Mouse (Mus musculus): Measurements from ENCODE around the gene Sbp. TPM values are rescaled to one million over a fixed set of nuclear protein-coding genes. Genes with fewer than 3 reads are reported as not detected.

The Sbp gene
- polyA plus RNA-seq, 1 experiment from 2014 or later = 0.21 TPM

- H3K4me1 ChIP-seq = peaks cover 6% of the 10 kb centered on the region; the same call in 1 of the 2 replicates
- no peaks in the 10 kb centered on the region for H3K9me3 ChIP-seq
- H3K27ac ChIP-seq = no peak overlapping the region
- H3K27me3 ChIP-seq (ENCODE audit: insufficient read depth, poor library complexity, severe bottlenecking) = no peaks in the 10 kb centered on the region
- DNase-seq (ENCODE audit: low spot score) = no peak
- no peaks in the 10 kb centered on the region for H3K36me3 ChIP-seq
- 78% methylated on average over 10 of the region's 10 CpGs for WGBS
- no peak overlapping the region for H3K4me3 ChIP-seq
Observed at GRCm38 (mm10) chr17:23966658-23967401, 25.4 kb downstream of the Sbp start.

DNA sequence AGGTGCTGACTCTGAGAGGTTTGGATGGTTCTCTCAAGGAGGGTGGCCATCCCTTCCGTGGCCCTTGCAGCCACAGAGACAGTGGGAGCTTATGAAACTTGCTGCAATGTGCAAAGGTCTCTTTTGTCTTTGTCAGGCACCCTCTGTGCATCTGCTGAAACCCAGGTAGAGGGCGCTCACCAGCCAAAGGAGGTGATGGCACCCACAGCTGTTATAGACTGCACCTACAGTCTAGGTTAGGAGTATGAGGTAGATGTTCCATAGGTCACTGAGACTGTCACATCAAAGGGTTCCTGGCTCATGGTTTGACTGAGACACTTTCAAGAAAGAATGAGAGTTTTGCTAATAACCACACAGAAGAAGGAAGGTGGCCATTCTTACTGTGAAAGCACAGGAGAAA lies 27.3 kb downstream of the Sbp start:
- no peak for DNase-seq (ENCODE audit: low spot score)
- Histone ChIP-seq H3K9me3 (no peaks in the 10 kb centered on the region), H3K36me3 (no peaks in the 10 kb centered on the region), H3K4me1 (peaks cover 6% of the 10 kb centered on the region; the same call in 1 of the 2 replicates), H3K27me3 (ENCODE audit: insufficient read depth, poor library complexity, severe bottlenecking) (no peaks in the 10 kb centered on the region), H3K27ac (no peak overlapping the region), H3K4me3 (no peak overlapping the region)
- WGBS = 49% methylated on average over 2 of the region's 2 CpGs

GRCm38 (mm10) chr17:23969231-23969630 lies 27.8 kb downstream of the Sbp start:
- Histone ChIP-seq H3K9me3 (no peaks in the 10 kb centered on the region), H3K4me3 (no peak overlapping the region), H3K4me1 (peaks cover 6% of the 10 kb centered on the region; the same call in 1 of the 2 replicates), H3K27ac (no peak overlapping the region), H3K27me3 (ENCODE audit: insufficient read depth, poor library complexity, severe bottlenecking) (no peaks in the 10 kb centered on the region), H3K36me3 (no peaks in the 10 kb centered on the region)
- WGBS = 0% methylated on average over 1 of the region's 1 CpGs
- DNase-seq (ENCODE audit: low spot score) = no peak

- Histone ChIP-seq H3K27me3 (ENCODE audit: insufficient read depth, poor library complexity, severe bottlenecking) (no peaks in the 10 kb centered on the region), H3K36me3 (no peaks in the 10 kb centered on the region), H3K27ac (no peak overlapping the region), H3K4me3 (no peak overlapping the region), H3K9me3 (no peaks in the 10 kb centered on the region), H3K4me1 (no peaks in the 10 kb centered on the region)
- no peak for DNase-seq (ENCODE audit: low spot score)
- 84% methylated on average over 9 of the region's 9 CpGs for WGBS
Observed at GRCm38 (mm10) chr17:23971315-23971714, 29.8 kb downstream of the Sbp start.

DNA sequence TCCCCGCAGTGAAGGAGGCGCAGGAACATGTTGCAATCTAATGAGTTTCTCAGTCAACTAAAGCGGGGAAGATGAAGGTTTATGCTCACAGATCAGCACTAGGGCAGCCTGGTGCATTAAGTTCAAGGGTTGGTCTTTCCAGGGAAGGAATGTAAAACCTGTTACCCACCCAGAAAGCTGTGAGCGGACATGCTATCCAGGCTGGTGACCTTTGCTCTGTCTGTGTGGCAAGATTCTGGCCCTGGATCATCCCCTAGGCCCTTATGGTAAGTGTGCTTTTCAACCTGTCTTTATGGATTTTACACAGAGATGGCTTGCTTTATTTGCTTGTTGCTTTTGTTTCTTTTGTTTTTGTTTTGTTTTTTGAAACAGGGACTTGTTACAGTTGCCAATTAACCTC lies 35.2 kb downstream of the Sbp start:
- Histone ChIP-seq H3K9me3 (no peaks in the 10 kb centered on the region), H3K27ac (no peak overlapping the region), H3K36me3 (no peaks in the 10 kb centered on the region), H3K4me1 (no peaks in the 10 kb centered on the region), H3K27me3 (ENCODE audit: insufficient read depth, poor library complexity, severe bottlenecking) (no peaks in the 10 kb centered on the region), H3K4me3 (no peak overlapping the region)
- DNase-seq (ENCODE audit: low spot score) = no peak
- 80% methylated on average over 4 of the region's 4 CpGs for WGBS

- Histone ChIP-seq H3K9me3 (no peaks in the 10 kb centered on the region), H3K36me3 (no peaks in the 10 kb centered on the region), H3K4me1 (no peaks in the 10 kb centered on the region), H3K27ac (no peak overlapping the region), H3K4me3 (no peak overlapping the region), H3K27me3 (ENCODE audit: insufficient read depth, poor library complexity, severe bottlenecking) (no peaks in the 10 kb centered on the region)
- no peak for DNase-seq (ENCODE audit: low spot score)
- WGBS = 58% methylated on average over 3 of the region's 3 CpGs
Observed at GRCm38 (mm10) chr17:23979471-23979870, 38.0 kb downstream of the Sbp start.

- H3K27ac ChIP-seq = no peak within 1 kb of the TSS
- DNase-seq (ENCODE audit: low spot score) = no peak
- H3K4me3 ChIP-seq = no peak within 1 kb of the TSS
- no peaks in the 10 kb centered on the region for H3K4me1 ChIP-seq
- no peaks in the 10 kb centered on the region for H3K36me3 ChIP-seq
- no peaks in the 10 kb centered on the region; the same call in 1 of the 2 replicates for H3K27me3 ChIP-seq (ENCODE audit: insufficient read depth, poor library complexity, severe bottlenecking)
- WGBS = 70% methylated on average over 10 of the region's 10 CpGs
- no peaks in the 10 kb centered on the region for H3K9me3 ChIP-seq
Observed at GRCm38 (mm10) chr17:23980297-23980909, 38.9 kb downstream of the Sbp start, which contains the start of gene Prss30. TSS of gene Prss30 (minus strand) at chr17:23980566.

DNA sequence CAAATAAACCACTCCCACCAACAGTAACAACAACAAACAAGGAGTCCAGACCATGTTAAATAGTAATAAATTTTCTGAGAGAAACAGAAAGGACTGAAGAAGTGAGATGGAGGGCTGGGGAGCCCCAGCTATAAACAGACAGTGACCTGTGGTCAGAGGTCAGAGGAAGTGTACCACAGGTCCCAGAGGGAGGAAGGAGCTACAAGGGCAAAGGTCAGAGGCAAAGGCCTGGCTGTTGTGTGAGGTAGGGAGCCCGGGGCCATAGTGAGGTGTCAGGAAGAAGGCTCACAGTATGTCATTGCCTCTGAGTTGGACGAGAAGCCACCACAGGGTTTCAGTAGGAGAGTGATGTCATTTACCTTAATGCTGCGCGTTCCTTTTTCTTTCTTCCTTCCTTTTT lies 41.4 kb downstream of the Sbp start:
- Histone ChIP-seq H3K4me1 (no peaks in the 10 kb centered on the region), H3K4me3 (no peak overlapping the region), H3K27me3 (ENCODE audit: insufficient read depth, poor library complexity, severe bottlenecking) (peaks cover 2% of the 10 kb centered on the region; the same call in 1 of the 2 replicates), H3K9me3 (no peaks in the 10 kb centered on the region), H3K36me3 (no peaks in the 10 kb centered on the region), H3K27ac (no peak overlapping the region)
- DNase-seq (ENCODE audit: low spot score) = no peak
- WGBS = 57% methylated on average over 4 of the region's 4 CpGs

DNA sequence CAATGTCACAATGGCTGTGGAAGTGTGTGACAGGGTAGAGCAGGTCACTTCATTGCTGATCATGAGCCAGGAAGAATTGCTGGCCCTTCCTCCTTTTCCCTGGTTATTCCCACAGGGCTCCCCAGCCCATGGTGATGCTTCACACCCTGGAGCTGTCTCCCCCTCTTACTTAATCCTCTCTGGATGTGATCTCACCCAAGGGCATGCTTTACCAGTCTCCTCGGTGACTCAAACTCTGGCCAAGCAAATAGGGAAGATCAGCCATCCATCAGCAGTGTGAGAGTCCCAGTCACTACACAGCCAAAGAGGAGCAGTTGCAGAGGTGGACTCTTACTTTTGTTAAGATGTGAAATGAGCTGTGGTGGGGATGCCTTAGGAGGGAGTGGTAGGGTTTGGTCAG lies 43.5 kb downstream of the Sbp start:
- H3K27me3 ChIP-seq (ENCODE audit: insufficient read depth, poor library complexity, severe bottlenecking) = peaks cover 4% of the 10 kb centered on the region; the same call in 1 of the 2 replicates
- no peaks in the 10 kb centered on the region for H3K9me3 ChIP-seq
- H3K4me3 ChIP-seq = no peak overlapping the region
- no peak overlapping the region for H3K27ac ChIP-seq
- 77% methylated on average over 1 of the region's 1 CpGs for WGBS
- no peaks in the 10 kb centered on the region for H3K36me3 ChIP-seq
- DNase-seq (ENCODE audit: low spot score) = no peak
- H3K4me1 ChIP-seq = no peaks in the 10 kb centered on the region

- H3K4me3 ChIP-seq = no peak overlapping the region
- peaks cover 21% of the 10 kb centered on the region for H3K27me3 ChIP-seq (ENCODE audit: insufficient read depth, poor library complexity, severe bottlenecking)
- no peaks in the 10 kb centered on the region for H3K9me3 ChIP-seq
- no peak for DNase-seq (ENCODE audit: low spot score)
- H3K27ac ChIP-seq = no peak overlapping the region
- H3K4me1 ChIP-seq = peaks cover 13% of the 10 kb centered on the region; the same call in 1 of the 2 replicates
- WGBS = 37% methylated on average over 2 of the region's 2 CpGs
- H3K36me3 ChIP-seq = no peaks in the 10 kb centered on the region
Observed at GRCm38 (mm10) chr17:23989802-23990201, 48.3 kb downstream of the Sbp start.

GRCm38 (mm10) chr17:23992789-23993553 lies 51.5 kb downstream of the Sbp start:
- WGBS = 66% methylated on average over 9 of the region's 9 CpGs
- Histone ChIP-seq H3K36me3 (no peaks in the 10 kb centered on the region), H3K4me3 (peak overlapping the region; percentile 37), H3K27ac (peak overlapping the region; percentile 62; the same call in 1 of the 2 replicates), H3K9me3 (no peaks in the 10 kb centered on the region), H3K27me3 (ENCODE audit: insufficient read depth, poor library complexity, severe bottlenecking) (peaks cover 42% of the 10 kb centered on the region), H3K4me1 (peaks cover 22% of the 10 kb centered on the region)
- DNase-seq (ENCODE audit: low spot score) = no peak

DNA sequence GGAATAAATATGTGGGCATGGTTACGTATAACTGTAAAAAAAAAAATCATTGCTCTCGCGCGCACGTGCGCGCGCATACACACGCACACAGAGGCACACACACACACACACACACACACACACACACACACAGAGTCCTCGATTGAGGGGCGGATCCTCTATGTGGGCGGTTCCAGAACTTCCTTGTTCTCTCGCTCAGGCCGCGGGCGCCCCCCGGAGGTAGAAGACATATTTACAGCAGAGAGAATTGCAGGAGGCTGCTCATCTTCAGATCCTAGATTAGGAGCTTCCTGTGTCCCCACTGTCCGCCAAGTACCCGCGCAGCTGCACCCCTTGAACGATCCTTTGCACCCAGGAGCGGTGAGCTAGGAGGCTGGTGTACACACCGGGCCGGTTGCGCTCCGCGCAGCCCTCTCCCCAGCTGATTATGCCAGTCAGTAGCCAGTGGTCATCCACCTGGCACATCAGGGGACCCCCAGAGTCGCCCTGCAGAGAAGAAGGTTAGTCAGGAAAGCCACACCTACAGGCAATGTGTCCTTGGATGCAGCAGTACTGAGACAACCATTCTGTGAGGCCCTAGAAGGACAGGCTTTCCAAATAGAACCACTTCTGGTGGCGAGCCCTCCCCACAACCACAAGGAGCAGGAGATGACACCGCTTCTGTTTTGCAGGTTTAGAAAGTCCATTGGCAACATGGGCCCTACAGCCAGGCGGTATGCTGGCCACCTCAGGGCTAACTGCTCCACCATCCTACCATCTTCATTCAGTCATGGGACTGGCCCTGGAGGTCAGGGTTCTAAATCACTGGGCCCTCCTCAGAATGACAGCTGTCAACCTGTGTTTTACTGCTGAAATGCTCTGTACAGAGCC lies 52.3 kb downstream of the Sbp start:
- no peaks in the 10 kb centered on the region for H3K36me3 ChIP-seq
- DNase-seq (ENCODE audit: low spot score) = peak; percentile 94
- H3K4me1 ChIP-seq = peaks cover 22% of the 10 kb centered on the region
- peak overlapping the region; percentile 62; the same call in 1 of the 2 replicates for H3K27ac ChIP-seq
- no peaks in the 10 kb centered on the region for H3K9me3 ChIP-seq
- 10% methylated on average over 31 of the region's 31 CpGs for WGBS
- H3K27me3 ChIP-seq (ENCODE audit: insufficient read depth, poor library complexity, severe bottlenecking) = peaks cover 48% of the 10 kb centered on the region
- H3K4me3 ChIP-seq = peak overlapping the region; percentile 37
